Mouse (Mus musculus) liver (tissue): Measurements from ENCODE around the gene Prkci.
A peak's percentile ranks its signal among the peaks of the same experiment; 100 is the strongest.

ENCODE experiments used
- DNase-seq: peaks from one replicate; pipeline ENCODE4 v3.0.0-alpha.2; 2020; ENCODE audit warnings: mixed read lengths

Prkci gene

DNA sequence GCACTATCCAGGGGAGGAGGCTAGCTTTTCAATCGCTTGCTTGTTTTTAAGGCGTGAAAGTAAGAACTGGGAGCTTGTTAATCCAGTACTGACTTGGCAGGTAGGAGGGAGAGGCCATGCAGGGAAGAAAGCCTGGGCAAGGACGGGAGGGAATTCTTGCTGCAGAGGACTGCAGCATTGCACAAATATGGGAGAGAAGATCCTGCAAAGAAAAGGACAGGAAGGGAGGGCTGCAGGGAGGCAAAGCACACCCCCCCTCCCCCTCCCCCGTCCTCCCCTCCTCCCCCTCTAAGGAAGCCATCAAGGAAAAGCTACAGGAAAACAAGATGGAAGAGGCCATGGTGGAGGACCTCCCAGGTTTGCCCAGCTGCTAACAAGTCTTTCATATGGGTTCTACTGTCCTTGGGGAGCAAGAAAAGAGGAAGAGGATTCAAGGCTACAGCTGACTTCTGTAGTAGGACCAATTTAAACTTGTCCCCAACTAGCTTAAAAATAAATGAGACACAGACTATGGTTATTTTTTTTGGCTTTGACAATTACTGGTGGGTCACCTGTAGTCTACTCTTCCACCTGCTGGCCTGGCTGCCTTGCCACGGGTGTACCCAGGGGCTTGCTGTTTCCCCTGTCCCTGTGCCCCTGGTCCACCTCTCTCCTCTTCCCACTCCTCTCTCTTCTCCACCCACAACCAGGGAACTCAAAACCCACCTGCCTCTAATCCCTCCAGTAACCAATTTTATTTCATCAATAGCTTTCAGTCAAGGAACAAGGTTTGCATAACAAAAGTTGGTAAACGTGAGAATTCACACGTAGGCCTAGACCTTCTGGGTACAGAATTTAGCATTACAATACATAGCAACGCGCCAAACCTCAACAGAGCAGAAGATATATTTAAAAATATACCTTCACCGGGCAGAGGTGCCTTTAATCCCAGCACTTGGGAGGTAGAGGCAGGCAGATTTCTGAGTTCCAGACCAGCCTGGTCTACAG is 93.5 kb downstream of the Prkci start:
- DNase-seq: no peak

DNA sequence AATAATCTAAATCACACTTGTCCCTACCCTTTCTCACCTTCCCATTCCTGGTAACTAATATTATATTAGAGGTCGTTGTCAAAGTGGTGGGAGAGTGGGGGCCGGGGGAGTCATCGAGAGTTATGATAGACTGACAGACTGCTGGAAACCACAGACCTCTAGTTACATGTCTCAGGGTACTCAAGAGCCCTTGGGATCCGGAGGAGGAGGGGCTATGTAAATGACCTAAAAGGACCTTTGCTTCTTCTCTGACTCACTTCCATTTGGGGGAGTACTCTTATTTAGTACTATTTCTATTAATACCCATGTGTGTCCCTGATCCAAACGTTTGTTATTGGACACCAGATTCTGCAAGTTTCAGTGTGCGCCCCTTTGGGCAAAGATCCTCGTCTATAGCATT is 94.4 kb downstream of the Prkci start:
- no peak for DNase-seq

DNA sequence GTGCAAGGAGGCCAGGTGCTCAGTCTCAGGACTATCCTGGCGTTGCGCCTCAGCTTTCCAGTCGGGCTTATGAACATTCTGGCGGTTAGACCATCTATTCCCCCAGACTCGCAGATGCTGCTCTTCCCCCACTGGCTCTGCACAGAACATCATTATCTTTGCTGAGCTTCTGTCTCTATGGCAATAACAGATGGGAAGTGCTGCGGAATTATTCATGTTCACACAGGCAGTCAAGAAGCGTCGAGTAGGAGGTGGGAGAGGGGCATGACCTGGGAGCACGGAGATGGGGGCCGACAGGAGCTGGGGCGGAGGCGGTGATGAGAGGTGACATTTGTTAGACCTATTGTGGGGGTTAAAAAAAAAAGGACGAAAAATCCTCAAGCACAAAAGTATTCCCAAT is 97.6 kb downstream of the Prkci start:
- peak; percentile 25 for DNase-seq

DNA sequence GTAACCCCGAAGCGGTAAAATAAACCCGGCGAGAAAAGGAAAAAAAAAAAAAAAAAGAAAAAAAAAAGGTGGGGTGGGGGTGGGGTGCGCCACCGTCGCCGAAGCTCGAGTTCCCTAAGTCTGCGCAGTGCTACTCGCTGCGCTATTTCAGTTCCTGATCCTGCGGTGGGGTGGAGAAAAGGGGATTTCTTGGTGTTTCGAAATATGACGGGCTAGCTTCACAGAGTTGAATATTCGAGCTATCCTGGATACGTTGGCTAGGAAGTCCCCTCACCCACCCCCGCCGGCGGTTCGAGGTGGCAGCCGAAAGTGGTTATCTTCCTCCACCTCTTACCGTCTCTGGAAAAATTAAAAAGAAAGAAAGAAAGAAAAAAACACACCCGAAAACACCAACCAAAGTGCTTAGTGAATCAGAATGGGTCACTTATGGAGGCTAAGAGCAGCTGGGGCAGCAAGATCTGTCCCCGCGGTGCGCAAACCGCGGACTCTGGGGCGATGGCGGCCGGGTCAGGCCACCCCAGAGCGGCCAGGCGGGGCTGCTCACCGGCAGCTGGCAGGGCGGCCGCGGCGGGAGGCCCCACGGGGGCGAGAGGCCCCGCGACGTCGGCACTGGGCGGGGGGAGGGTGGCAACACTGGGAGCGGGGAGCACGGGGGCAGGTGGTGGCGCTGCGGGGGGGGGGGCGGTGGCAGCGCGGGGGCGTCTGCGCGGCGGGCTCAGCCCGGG is 98.2 kb downstream of the Prkci start:
- peak; percentile 85 for DNase-seq

DNA sequence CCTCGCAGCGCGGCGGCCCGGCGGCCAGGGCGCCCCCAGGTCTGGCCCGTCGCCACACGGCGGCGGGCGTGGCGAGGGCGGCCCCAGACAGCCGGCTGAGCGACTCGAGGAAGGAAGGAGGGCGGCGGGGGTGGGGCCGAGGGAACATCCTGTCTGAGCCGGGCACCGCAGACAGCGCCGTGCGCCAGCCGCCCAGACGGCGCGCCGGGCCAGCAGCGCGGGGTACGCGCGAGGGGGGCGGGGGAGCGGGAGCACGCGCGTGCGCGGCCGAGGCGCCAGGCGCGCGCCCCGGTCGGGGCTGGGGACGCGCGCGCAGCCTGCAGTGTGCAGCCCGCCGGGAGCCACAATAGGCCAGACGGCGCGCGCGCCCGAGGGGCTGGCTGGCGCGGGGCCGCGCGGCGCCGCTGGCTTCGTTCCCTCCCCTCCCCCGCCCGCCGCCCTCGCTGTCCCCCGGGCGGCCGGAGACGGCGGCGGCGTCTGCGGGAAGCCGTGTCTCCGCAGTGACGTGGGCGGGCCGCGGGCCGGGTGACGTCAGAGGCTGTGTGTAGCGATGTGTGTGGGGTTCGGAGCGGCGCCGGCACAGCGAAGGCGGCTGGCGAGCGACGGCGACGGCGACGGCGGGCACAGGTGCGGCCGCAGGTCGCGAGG is 99.1 kb downstream of the Prkci start, which contains the start of gene Skil:
TSS of gene Skil (plus strand) at position 528 of the 648 bp plus-strand sequence.
- peak; percentile 96 for DNase-seq

DNA sequence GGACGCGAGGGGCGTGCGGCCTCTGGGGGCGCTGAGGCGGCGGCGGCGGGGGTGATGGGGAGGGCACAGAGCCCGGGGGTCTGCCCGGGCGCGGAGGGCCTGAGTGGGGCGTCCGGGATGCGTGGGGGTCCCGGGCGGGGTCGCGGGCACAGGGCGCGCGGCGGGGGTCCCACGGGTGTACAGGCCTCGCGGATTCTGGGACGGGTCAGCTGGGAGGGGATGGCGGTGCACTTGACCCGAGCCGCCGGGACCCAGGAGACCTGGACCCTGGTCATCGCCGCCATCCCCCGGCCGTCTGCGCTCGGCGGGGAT is 99.6 kb downstream of the Prkci start:
- peak; percentile 29 for DNase-seq

DNA sequence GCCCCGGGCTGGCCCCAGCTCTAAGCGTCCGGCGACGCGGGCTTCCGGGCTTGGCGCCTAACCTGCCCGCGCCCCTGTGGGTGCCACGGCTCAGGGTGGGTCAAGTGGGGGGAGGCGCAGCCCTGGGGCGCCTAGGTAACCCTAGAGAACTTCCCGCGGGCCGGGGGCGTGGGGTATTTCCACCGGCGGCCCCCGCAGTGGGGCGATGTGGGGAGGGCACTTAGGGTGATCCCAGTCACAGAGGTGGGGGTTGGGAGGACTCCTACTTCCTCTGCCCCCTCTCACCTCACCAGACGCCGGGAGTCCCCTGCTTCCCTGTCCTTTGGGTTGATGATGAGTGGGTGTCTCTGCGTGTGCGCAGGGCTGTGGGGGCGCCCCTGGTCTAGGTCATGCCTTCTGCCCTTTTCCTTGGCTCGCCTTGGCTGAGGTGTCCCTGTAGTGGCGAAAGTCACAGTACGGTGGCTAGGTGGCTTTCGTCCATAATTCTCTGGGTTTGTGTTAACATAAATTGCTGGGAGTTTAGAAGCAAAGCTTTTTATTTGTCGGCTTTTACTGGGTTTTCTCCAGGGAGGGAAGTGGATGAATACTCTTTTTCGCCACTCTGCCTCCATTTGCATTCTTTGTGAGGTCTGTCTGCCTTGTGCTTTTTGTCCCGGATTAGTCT is 100.1 kb downstream of the Prkci start:
- peak; percentile 32 for DNase-seq

DNA sequence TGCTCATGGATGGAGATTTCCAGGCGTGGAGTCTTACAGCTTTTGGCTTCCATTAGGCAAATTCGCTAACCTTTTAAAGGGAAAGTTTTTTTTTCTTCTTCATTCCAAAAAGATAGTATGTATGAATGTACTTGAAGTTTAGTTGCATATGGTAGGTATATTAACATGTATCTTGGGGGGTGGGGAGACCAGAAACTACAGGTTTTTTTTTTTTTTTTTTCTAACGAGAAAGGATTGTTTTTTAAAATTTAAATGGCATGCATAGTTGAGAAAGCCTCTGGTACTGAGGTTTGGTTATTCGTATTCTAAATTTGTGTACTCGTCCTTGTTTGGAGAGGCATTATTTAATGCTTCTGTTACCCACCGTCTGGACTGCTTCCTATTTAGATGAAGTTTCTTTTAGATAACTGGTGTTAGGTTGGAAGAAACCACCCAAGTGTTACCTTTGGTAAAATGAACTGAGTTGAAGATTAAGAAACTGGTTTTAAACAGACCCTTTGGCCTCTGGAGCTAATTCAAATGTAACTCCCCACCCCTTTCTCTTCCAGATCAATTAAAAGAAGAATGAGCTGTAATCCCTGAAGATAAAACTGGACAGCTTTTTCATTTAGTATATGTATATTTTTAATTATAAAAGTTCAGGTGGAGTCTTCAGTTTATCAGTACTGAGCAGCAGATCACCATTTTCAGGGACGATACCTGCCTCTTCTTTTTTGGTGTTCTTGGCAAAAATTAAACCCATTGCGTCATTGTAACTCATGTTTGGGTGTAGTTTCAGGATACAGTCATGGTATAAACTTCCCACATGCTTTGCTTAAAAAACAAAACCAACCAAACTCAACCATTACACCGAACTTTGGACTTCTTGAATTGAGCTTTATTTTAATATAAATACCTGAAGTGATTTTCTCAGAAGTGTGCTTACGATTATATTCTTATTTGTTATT is 100.9 kb downstream of the Prkci start:
- DNase-seq: no peak

DNA sequence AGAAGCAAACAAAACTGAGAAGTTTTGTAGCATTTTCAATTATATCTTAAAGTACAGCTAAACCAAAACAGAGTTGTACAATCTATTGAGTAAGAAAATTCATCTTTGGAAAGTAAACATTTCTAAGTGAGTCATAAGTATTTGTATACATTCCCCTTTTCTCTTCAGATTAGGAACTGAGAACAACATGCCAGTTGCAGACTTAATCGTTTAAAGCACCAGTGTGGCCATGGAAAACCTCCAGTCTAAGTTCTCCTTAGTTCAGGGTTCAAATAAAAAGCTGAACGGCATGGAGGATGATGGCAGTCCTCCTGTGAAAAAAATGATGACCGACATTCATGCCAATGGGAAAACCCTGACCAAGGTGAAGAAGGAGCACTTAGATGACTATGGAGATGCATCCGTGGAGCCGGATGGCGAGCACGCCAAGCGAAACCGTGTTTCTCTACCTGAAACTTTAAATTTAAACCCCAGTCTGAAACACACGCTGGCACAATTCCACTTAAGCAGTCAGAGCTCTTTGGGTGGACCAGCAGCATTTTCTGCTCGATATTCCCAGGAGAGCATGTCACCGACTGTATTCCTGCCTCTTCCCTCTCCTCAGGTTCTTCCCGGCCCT is 101.7 kb downstream of the Prkci start:
- no peak for DNase-seq

DNA sequence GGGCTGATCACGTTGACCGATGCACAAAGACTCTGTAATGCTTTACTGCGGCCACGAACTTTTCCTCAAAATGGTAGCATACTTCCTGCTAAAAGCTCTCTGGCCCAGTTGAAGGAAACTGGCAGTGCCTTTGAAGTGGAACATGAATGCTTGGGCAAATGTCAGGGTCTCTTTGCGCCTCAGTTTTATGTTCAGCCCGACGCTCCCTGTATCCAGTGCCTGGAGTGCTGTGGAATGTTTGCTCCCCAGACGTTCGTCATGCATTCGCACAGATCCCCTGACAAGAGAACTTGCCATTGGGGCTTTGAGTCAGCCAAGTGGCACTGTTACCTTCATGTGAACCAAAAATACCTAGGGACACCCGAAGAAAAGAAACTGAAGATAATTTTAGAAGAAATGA is 102.4 kb downstream of the Prkci start:
- no peak for DNase-seq

DNA sequence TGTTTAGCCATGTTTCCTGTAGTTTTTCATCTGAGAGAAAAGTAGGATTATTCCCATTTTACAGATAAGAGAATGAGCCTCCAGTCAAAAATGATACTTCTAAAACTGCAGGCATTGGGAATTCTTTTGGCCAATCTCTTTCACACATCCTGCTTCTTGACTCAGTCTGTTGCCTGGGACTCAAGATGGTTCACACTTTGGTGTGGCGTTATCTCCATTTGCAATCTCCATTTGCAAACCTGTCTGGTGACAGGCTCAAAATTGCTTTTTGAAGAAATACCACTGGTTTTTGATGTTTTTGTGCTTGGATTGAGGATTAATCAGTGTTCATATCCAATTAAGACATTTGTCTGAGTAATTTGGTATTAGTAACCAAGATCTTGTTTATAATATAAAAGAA is 103.0 kb downstream of the Prkci start:
- DNase-seq: no peak

DNA sequence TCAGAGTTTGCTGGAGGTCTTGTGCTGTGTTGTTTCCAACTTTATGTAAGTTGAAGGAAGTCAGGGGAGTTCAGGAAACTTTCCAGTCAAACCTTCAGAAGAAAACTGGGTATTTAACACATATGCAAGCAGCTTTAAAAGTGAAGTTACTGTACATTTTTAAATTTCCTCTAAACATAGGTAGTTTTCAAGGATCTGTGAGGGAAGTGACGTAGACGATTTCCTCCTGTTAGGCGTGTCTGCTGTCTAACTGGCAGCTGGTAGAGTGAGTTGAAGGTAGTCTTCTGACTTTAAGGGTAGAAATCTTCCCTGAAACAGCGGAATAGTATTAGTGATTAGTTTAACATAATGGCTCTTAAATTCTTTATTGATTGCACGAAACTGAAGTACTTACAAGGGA is 104.5 kb downstream of the Prkci start:
- no peak for DNase-seq

DNA sequence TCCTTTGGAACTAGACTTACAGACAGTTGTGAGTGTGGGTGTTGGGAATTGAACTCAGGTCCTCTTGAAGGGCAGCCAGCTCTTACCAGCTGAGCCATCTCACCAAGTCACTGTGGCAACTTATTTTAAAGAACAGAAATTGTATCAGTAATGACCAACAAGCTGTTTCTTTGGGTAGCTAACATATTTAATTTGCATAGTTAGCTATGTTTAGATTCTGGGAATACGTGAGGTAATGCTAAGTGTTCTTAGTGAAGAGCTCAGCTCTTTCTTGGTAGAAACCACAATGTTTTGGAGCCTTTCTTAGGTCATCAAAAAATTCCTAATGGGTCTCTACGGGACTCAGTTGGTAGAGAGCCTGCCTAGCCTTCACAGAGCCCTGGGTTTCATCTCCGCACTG is 105.3 kb downstream of the Prkci start:
- DNase-seq: no peak
